Mouse (Mus musculus): Measurements from ENCODE around the gene Lman1l. TPM values are rescaled to one million over a fixed set of nuclear protein-coding genes. Genes with fewer than 3 reads are reported as not detected.

Gene Lman1l
- polyA plus RNA-seq, 2 experiments, result not detected

DNA sequence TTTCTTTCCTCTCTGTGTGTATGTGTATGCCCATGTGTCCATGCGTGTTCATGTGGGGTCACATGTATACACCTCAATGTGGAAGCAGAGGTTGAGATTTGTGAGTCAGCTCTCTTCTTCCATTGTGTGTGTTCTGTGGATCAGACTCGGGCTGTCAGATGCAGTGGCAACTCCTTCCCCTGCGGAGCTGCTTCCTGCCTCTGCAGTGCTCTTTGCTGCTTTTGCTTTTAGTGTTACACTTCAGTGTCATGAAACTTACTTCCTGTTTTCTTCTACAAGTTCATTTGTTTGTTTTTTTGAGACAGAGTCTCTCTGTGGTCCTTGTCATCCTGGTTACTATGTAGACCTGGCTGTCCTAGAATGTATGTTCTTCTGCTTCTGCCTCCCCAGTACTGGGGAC lies 35.6 kb downstream of the Lman1l start:
- Histone ChIP-seq H3K4me1 (ENCODE audit: control insufficient read depth, insufficient read depth, low read length) (0 out of 2 replicates have a peak, but pooled peaks cover 3% of the 10 kb centered on the region), H3K9me3 (ENCODE audit: control insufficient read depth, low read length) (no peaks in the 10 kb centered on the region), H3K36me3 (ENCODE audit: control insufficient read depth, insufficient read depth, low read length) (peaks cover 71% of the 10 kb centered on the region), H3K9ac (ENCODE audit: low read depth, low read length, severe bottlenecking) (no peak overlapping the region), H3K27me3 (ENCODE audit: control insufficient read depth, insufficient read depth, low read length) (no peaks in the 10 kb centered on the region), H3K4me2 (replicated peaks; ENCODE audit: low read depth, low read length, severe bottlenecking) (no peak overlapping the region), H3K4me3 (replicated peaks; ENCODE audit: low read length) (no peak overlapping the region), H3K27ac (replicated peaks; ENCODE audit: low read depth, low read length) (no peak overlapping the region)
- TF ChIP-seq POLR2A (IDR thresholded peaks at IDR 0.05; ENCODE audit: borderline replicate concordance, extremely low read depth, insufficient read depth, insufficient read length), result no peak
- DNase-seq (ENCODE audit: low spot score) (no peak), ATAC-seq (ENCODE audit: low FRiP score, low read depth) (no peak)
- 80% methylated on average over 3 of the region's 3 CpGs for WGBS

DNA sequence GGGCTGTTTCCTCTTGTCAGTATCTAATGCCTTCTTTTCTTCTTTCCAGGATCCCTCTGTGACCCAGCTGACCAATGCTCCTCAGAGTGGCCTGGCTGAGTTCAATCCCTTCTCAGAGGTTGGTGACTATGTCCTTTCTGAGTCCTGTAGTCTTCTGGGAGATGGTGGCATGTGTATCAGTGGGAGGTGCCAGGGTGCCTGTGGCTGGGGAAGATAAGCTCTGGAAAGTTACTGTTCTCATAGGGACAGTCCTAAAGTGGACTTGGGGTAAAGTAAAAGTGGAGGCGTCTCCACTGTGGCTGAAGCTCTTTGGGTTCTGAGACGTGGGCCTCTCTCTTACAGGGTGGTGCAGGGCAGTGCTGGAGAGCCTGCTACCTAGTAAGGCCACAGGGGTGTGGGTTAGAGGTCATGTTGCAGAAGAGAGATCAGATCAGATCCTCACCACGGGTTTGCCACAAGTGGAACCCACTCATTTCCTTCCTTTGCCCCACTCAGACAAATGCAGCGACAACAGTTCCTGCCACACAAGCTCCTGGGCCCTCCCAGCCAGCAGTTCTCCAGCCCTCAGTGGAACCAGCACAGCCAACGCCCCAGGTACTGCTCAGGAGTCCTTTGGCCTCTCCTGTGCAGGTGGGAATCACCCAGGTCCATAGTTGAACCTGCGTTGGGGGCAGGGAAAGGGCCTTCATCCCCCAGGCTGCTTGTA lies 43.3 kb downstream of the Lman1l start:
- Histone ChIP-seq H3K4me1 (ENCODE audit: control insufficient read depth, insufficient read depth, low read length) (no peaks in the 10 kb centered on the region), H3K36me3 (ENCODE audit: control insufficient read depth, insufficient read depth, low read length) (peaks cover 53% of the 10 kb centered on the region), H3K9me3 (ENCODE audit: control insufficient read depth, low read length) (no peaks in the 10 kb centered on the region), H3K4me3 (replicated peaks; ENCODE audit: low read length) (no peak overlapping the region), H3K27ac (replicated peaks; ENCODE audit: low read depth, low read length) (no peak overlapping the region), H3K27me3 (ENCODE audit: control insufficient read depth, insufficient read depth, low read length) (no peaks in the 10 kb centered on the region), H3K9ac (ENCODE audit: low read depth, low read length, severe bottlenecking) (no peak overlapping the region), H3K4me2 (replicated peaks; ENCODE audit: low read depth, low read length, severe bottlenecking) (no peak overlapping the region)
- DNase-seq (ENCODE audit: low spot score) (no peak), ATAC-seq (ENCODE audit: low FRiP score, low read depth) (no peak)
- WGBS, result 82% methylated on average over 6 of the region's 6 CpGs
- no peak for TF ChIP-seq POLR2A (IDR thresholded peaks at IDR 0.05; ENCODE audit: borderline replicate concordance, extremely low read depth, insufficient read depth, insufficient read length)

DNA sequence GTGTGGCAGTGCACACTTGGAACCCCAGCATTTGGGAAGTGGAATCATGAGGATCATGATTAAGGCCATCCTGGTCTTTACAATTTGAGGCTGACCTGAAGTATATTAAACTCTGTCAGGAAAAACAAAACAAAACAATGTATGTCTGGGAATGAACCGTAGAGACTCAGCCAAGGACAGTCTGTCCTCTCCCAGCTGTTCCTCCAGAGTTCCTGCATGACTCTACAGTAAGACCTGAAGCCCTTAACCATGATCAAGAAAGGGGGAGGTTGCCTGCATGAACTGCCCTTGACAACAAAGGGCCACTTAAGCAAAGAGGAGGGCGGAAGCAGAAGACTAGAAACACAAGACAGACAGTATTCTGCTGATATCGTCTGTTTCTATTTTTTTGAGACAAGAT lies 45.0 kb downstream of the Lman1l start:
- H3K4me2 ChIP-seq (replicated peaks; ENCODE audit: low read depth, low read length, severe bottlenecking), result no peak overlapping the region
- no peak for DNase-seq (ENCODE audit: low spot score)
- no peak for TF ChIP-seq POLR2A (IDR thresholded peaks at IDR 0.05; ENCODE audit: borderline replicate concordance, extremely low read depth, insufficient read depth, insufficient read length)
- no peaks in the 10 kb centered on the region for H3K4me1 ChIP-seq (ENCODE audit: control insufficient read depth, insufficient read depth, low read length)
- peaks cover 36% of the 10 kb centered on the region for H3K36me3 ChIP-seq (ENCODE audit: control insufficient read depth, insufficient read depth, low read length)
- H3K9me3 ChIP-seq (ENCODE audit: control insufficient read depth, low read length), result no peaks in the 10 kb centered on the region
- H3K27me3 ChIP-seq (ENCODE audit: control insufficient read depth, insufficient read depth, low read length), result no peaks in the 10 kb centered on the region
- H3K9ac ChIP-seq (ENCODE audit: low read depth, low read length, severe bottlenecking), result no peak overlapping the region
- WGBS, result 80% methylated on average over 3 of the region's 3 CpGs
- H3K4me3 ChIP-seq (replicated peaks; ENCODE audit: low read length), result no peak overlapping the region
- H3K27ac ChIP-seq (replicated peaks; ENCODE audit: low read depth, low read length), result no peak overlapping the region
- no peak for ATAC-seq (ENCODE audit: low FRiP score, low read depth)

DNA sequence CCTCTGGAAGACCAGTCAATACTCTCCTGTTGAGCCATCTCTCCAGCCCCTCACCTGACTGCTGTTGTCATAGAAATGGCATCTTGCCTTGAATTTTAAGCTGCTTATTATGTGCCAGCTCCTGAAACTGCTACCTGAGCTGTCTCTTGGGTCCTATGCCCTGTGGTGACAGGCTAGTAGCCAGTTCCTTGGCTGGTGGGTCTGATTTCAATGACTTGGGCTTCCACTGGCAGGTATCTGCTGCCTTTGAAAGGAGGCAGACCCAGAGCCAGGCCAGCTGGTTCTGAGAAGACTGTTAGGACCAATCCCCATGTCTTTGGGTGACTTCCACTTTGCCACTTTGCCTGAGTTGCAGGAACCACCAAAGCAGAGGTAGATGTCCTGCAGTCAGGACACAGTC lies 46.2 kb downstream of the Lman1l start:
- no peak overlapping the region for H3K27ac ChIP-seq (replicated peaks; ENCODE audit: low read depth, low read length)
- no peak for DNase-seq (ENCODE audit: low spot score)
- no peaks in the 10 kb centered on the region for H3K9me3 ChIP-seq (ENCODE audit: control insufficient read depth, low read length)
- no peaks in the 10 kb centered on the region for H3K4me1 ChIP-seq (ENCODE audit: control insufficient read depth, insufficient read depth, low read length)
- no peak overlapping the region for H3K4me3 ChIP-seq (replicated peaks; ENCODE audit: low read length)
- H3K4me2 ChIP-seq (replicated peaks; ENCODE audit: low read depth, low read length, severe bottlenecking), result no peak overlapping the region
- no peak overlapping the region for H3K9ac ChIP-seq (ENCODE audit: low read depth, low read length, severe bottlenecking)
- no peaks in the 10 kb centered on the region for H3K27me3 ChIP-seq (ENCODE audit: control insufficient read depth, insufficient read depth, low read length)
- no peak for ATAC-seq (ENCODE audit: low FRiP score, low read depth)
- TF ChIP-seq POLR2A (IDR thresholded peaks at IDR 0.05; ENCODE audit: borderline replicate concordance, extremely low read depth, insufficient read depth, insufficient read length), result no peak
- H3K36me3 ChIP-seq (ENCODE audit: control insufficient read depth, insufficient read depth, low read length), result peaks cover 32% of the 10 kb centered on the region

DNA sequence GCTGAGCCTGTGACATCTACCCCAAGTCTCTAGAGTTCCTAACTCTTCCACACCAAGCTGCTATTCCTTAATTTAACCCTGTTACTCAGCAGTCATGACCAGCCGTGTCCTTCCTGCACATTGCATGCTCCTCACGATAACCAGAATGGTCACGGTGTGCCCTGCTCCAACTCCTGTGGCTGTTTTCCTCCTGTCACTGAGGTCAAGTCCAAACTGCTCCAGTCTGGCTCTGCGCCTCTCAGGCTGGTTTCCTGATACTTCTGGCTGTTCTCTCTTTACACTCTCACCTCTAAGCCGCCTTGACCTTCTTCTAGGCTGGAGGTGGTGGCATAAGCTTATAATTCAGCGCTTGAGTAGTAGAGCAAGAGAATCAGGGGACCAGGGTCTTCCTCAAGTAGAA lies 52.1 kb downstream of the Lman1l start:
- H3K4me3 ChIP-seq (replicated peaks; ENCODE audit: low read length), result no peak overlapping the region
- peaks cover 12% of the 10 kb centered on the region; the same call in 1 of the 2 replicates for H3K4me1 ChIP-seq (ENCODE audit: control insufficient read depth, insufficient read depth, low read length)
- no peaks in the 10 kb centered on the region for H3K27me3 ChIP-seq (ENCODE audit: control insufficient read depth, insufficient read depth, low read length)
- H3K27ac ChIP-seq (replicated peaks; ENCODE audit: low read depth, low read length), result no peak overlapping the region
- no peak overlapping the region for H3K9ac ChIP-seq (ENCODE audit: low read depth, low read length, severe bottlenecking)
- H3K4me2 ChIP-seq (replicated peaks; ENCODE audit: low read depth, low read length, severe bottlenecking), result no peak overlapping the region
- H3K36me3 ChIP-seq (ENCODE audit: control insufficient read depth, insufficient read depth, low read length), result peaks cover 25% of the 10 kb centered on the region
- DNase-seq (ENCODE audit: low spot score) (no peak), ATAC-seq (ENCODE audit: low FRiP score, low read depth) (no peak)
- no peak for TF ChIP-seq POLR2A (IDR thresholded peaks at IDR 0.05; ENCODE audit: borderline replicate concordance, extremely low read depth, insufficient read depth, insufficient read length)
- no peaks in the 10 kb centered on the region for H3K9me3 ChIP-seq (ENCODE audit: control insufficient read depth, low read length)
- WGBS, result 92% methylated on average over 6 of the region's 6 CpGs
